Mouse (Mus musculus): ENCODE data around the gene Ugt1a2. TPM values are rescaled to one million over a fixed set of nuclear protein-coding genes. Genes with fewer than 3 reads are reported as not detected.
A peak's percentile ranks its signal among the peaks of the same experiment; 100 is the strongest.
"Not testable (repeated sequence)": the region's sequence is repeated elsewhere in the genome, so short reads cannot be mapped to it uniquely, and the experiment has no call there.

Gene Ugt1a2
- polyA plus RNA-seq, 1 experiment from 2014 or later: not detected

DNA sequence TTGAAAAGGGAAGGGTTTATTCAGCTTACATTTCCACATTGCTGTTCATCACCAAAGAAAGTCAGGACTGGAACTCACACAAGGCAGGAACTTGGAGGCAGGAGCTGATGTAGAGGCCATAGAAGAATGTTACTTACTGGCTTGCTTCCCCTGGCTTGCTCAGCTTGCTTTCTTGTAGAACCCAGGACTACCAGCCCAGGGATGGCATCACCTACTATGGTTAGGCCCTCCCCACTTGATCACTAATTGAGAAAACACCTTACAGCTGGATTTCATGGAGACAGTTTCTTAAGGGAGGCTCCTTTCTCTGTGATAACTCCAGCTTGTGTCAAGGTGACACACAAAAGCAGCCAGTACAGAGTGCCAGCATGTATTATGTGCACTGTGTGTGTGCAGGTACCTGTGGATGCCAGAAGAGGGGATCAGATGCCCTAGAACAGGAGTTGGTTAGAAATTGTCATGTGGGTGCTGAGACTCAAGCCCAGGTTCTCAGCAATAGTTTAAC lies 22.7 kb downstream of the Ugt1a2 start:
- not testable (repeated sequence) for H3K9ac ChIP-seq (ENCODE audit: low read length); H3K27me3 ChIP-seq (ENCODE audit: control insufficient read depth, insufficient read depth, low read length); ATAC-seq (ENCODE audit: insufficient read depth, low FRiP score, low TSS enrichment); H3K4me2 ChIP-seq (ENCODE audit: low read depth); H3K4me1 ChIP-seq (ENCODE audit: control insufficient read depth, insufficient read depth, low read length); H3K27ac ChIP-seq (ENCODE audit: low read depth, low read length); H3K36me3 ChIP-seq (ENCODE audit: control insufficient read depth, insufficient read depth, low read length); H3K4me3 ChIP-seq (ENCODE audit: low read depth, low read length)
- peak; percentile 8 for DNase-seq (ENCODE audit: low spot score)
- peaks cover 33% of the 10 kb centered on the region for H3K9me3 ChIP-seq (ENCODE audit: control insufficient read depth, low read length)

- H3K36me3 ChIP-seq (ENCODE audit: control insufficient read depth, insufficient read depth, low read length): no peaks in the 10 kb centered on the region
- no peak overlapping the region for H3K9ac ChIP-seq (ENCODE audit: low read length)
- H3K4me3 ChIP-seq (ENCODE audit: low read depth, low read length): no peak overlapping the region
- H3K4me2 ChIP-seq (ENCODE audit: low read depth): no peak overlapping the region
- WGBS: 64% methylated on average over 1 of the region's 1 CpGs
- H3K4me1 ChIP-seq (ENCODE audit: control insufficient read depth, insufficient read depth, low read length): no peaks in the 10 kb centered on the region
- no peak overlapping the region for H3K27ac ChIP-seq (ENCODE audit: low read depth, low read length)
- ATAC-seq (ENCODE audit: insufficient read depth, low FRiP score, low TSS enrichment) (no peak), DNase-seq (ENCODE audit: low spot score) (peak; percentile 10)
- no peaks in the 10 kb centered on the region for H3K27me3 ChIP-seq (ENCODE audit: control insufficient read depth, insufficient read depth, low read length)
- peaks cover 38% of the 10 kb centered on the region for H3K9me3 ChIP-seq (ENCODE audit: control insufficient read depth, low read length)
Observed at GRCm38 (mm10) chr1:88223591-88223990, 23.2 kb downstream of the Ugt1a2 start.

DNA sequence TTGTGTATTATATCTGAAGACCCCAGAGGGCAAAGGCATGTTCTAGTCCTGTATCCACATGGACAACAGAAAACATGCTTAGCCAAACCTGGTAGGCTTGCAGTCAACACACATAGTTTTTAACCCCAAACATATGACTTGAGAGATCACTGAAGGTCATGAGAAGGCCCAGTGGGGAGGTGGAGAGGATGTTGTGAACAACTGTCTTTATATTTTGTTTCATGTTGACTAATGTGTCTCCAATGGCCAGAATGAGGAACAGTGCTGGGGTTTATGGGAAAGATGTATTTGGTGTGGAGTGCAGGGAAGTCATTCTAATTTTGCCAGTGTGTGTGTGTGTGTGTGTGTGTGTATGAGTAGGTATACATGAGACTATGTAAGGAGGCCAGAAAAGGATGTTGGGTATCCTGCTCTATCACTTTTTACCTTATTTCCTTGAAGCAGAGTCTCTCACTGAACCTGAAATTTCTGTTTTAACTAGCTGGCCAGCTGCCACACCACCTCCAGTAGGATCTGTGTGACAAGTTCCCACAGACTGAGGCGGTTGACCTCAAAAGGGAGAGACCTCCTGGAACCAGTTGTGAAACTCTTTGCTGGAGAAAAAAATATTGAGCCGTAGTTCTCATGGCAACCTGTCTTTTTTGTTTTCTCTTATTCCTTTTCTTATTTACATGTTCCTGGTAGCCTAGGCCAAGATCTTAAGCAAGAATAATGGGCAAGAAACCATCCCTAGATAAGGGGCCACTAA lies 23.8 kb downstream of the Ugt1a2 start:
- Histone ChIP-seq H3K9me3 (ENCODE audit: control insufficient read depth, low read length) (peaks cover 40% of the 10 kb centered on the region), H3K4me3 (ENCODE audit: low read depth, low read length) (no peak overlapping the region), H3K4me1 (ENCODE audit: control insufficient read depth, insufficient read depth, low read length) (no peaks in the 10 kb centered on the region), H3K9ac (ENCODE audit: low read length) (no peak overlapping the region), H3K36me3 (ENCODE audit: control insufficient read depth, insufficient read depth, low read length) (no peaks in the 10 kb centered on the region), H3K27me3 (ENCODE audit: control insufficient read depth, insufficient read depth, low read length) (no peaks in the 10 kb centered on the region), H3K4me2 (ENCODE audit: low read depth) (no peak overlapping the region), H3K27ac (ENCODE audit: low read depth, low read length) (no peak overlapping the region)
- no peak for DNase-seq (ENCODE audit: low spot score)
- no peak for ATAC-seq (ENCODE audit: insufficient read depth, low FRiP score, low TSS enrichment)
- WGBS: 72% methylated on average over 2 of the region's 2 CpGs

DNA sequence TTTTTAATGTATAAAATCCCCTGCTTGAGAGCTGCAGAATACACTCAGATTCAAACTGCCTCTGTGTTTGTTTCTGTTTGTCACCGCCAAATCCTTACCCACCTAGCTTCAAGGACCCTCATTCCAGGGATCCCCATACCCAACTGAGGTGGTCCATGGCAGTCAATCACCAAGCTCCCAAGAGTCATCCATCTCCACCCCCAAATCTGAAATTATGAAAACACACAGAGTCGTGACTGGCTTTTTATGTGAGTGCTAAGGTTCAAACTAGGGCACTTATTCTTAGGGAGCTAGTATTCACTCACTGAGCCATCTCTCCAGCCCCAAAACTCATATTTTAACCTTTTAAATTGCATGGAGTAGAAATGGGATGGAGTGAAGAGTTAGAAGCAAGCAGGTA lies 24.9 kb downstream of the Ugt1a2 start:
- ATAC-seq (ENCODE audit: insufficient read depth, low FRiP score, low TSS enrichment); DNase-seq (ENCODE audit: low spot score); H3K4me2 ChIP-seq (ENCODE audit: low read depth); H3K27me3 ChIP-seq (ENCODE audit: control insufficient read depth, insufficient read depth, low read length); H3K27ac ChIP-seq (ENCODE audit: low read depth, low read length); H3K9ac ChIP-seq (ENCODE audit: low read length); H3K4me3 ChIP-seq (ENCODE audit: low read depth, low read length); H3K4me1 ChIP-seq (ENCODE audit: control insufficient read depth, insufficient read depth, low read length); H3K36me3 ChIP-seq (ENCODE audit: control insufficient read depth, insufficient read depth, low read length): not testable (repeated sequence)
- 49% methylated on average over 2 of the region's 2 CpGs for WGBS
- peaks cover 51% of the 10 kb centered on the region for H3K9me3 ChIP-seq (ENCODE audit: control insufficient read depth, low read length)

DNA sequence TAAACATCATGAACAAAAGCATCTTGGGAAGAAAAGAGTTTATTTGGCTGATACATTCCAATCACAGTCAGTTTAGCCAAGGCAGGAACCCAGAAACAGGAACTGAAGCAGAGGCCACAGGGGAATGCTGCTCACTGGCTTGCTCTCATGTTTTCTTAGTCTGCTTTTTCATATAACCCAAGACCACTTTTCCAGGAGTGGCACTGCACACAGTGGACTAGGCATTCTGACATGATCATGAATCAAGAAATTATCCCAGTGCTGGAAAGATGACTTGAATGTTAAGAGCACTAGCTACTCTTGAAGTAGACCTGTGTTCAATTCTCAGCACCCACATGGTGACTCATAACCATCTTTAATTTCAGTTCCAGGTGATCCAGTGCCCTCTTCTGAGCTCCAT lies 25.3 kb downstream of the Ugt1a2 start:
- Histone ChIP-seq H3K4me2 (ENCODE audit: low read depth) (no peak overlapping the region), H3K36me3 (ENCODE audit: control insufficient read depth, insufficient read depth, low read length) (no peaks in the 10 kb centered on the region), H3K9ac (ENCODE audit: low read length) (no peak overlapping the region), H3K27ac (ENCODE audit: low read depth, low read length) (no peak overlapping the region), H3K4me1 (ENCODE audit: control insufficient read depth, insufficient read depth, low read length) (no peaks in the 10 kb centered on the region), H3K9me3 (ENCODE audit: control insufficient read depth, low read length) (peaks cover 55% of the 10 kb centered on the region), H3K27me3 (ENCODE audit: control insufficient read depth, insufficient read depth, low read length) (no peaks in the 10 kb centered on the region), H3K4me3 (ENCODE audit: low read depth, low read length) (no peak overlapping the region)
- DNase-seq (ENCODE audit: low spot score): no peak
- no peak for ATAC-seq (ENCODE audit: insufficient read depth, low FRiP score, low TSS enrichment)

DNA sequence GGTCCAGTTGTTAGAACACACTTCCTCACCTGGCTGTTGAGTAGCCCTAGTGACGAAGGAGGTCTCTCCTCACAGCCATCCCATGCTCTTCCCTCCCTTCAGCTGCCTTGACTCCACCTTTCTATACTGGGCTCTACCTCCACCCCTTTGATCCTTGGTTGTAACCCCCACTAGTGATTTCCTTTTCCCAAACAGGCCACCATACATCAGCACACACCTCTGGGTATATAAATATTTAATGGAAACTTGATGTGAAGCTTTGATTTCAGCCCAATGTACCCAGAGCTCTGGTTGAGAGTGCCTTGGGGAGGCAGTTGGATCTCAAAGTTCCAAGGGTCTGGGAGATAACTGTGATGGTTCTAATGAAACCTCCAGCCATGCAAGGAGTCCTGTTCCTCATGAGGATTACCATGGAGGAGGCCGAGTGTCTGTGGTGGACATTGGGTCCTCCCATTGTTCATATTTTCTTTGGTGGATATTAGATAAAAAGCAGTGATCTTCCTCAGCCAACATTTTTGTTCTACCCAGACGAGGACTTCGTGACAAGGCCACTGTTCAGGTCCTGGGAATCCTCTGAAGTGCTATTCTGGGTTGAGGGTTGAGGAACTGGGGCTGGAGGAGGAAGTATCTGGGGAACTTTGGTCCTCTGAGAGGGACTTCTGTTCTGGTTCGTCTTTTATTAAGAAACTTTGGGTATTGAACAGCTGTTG lies 26.4 kb downstream of the Ugt1a2 start, which contains the start of gene Mroh2a:
Gene Mroh2a (plus strand): TSS at position 317 of the 710 bp plus-strand sequence.
- Histone ChIP-seq H3K9me3 (ENCODE audit: control insufficient read depth, low read length) (peaks cover 66% of the 10 kb centered on the region), H3K4me2 (ENCODE audit: low read depth) (no peak within 1 kb of the TSS), H3K4me3 (ENCODE audit: low read depth, low read length) (no peak within 1 kb of the TSS), H3K36me3 (ENCODE audit: control insufficient read depth, insufficient read depth, low read length) (no peaks in the 10 kb centered on the region), H3K27me3 (ENCODE audit: control insufficient read depth, insufficient read depth, low read length) (no peaks in the 10 kb centered on the region), H3K27ac (ENCODE audit: low read depth, low read length) (no peak within 1 kb of the TSS), H3K4me1 (ENCODE audit: control insufficient read depth, insufficient read depth, low read length) (no peaks in the 10 kb centered on the region), H3K9ac (ENCODE audit: low read length) (no peak within 1 kb of the TSS)
- WGBS: 59% methylated on average over 5 of the region's 5 CpGs
- no peak for ATAC-seq (ENCODE audit: insufficient read depth, low FRiP score, low TSS enrichment)
- no peak for DNase-seq (ENCODE audit: low spot score)

DNA sequence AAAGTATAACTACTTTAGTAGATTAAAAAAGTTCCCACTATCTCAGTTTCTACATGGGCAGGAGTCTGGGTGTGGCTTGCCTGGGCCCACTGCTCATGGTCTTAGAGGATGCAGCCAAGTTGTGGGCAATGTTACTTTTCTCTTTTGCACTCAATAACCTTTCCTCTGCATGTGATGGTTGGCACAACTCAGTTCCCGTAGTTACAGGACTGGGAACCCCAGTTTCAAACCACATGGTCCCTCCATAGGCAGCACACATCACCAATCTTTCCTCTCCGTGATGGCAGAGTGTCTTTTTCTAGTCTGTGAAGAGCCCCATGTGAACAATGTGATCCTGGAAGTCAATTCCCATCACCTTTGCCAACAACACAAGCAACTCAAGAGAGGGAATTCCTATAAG lies 27.1 kb downstream of the Ugt1a2 start:
- DNase-seq (ENCODE audit: low spot score) (no peak), ATAC-seq (ENCODE audit: insufficient read depth, low FRiP score, low TSS enrichment) (no peak)
- H3K36me3 ChIP-seq (ENCODE audit: control insufficient read depth, insufficient read depth, low read length): no peaks in the 10 kb centered on the region
- H3K27ac ChIP-seq (ENCODE audit: low read depth, low read length): no peak overlapping the region
- no peaks in the 10 kb centered on the region for H3K27me3 ChIP-seq (ENCODE audit: control insufficient read depth, insufficient read depth, low read length)
- H3K4me3 ChIP-seq (ENCODE audit: low read depth, low read length): no peak overlapping the region
- no peak overlapping the region for H3K9ac ChIP-seq (ENCODE audit: low read length)
- peaks cover 69% of the 10 kb centered on the region for H3K9me3 ChIP-seq (ENCODE audit: control insufficient read depth, low read length)
- 59% methylated on average over 2 of the region's 2 CpGs for WGBS
- no peaks in the 10 kb centered on the region for H3K4me1 ChIP-seq (ENCODE audit: control insufficient read depth, insufficient read depth, low read length)
- H3K4me2 ChIP-seq (ENCODE audit: low read depth): no peak overlapping the region

- ATAC-seq (ENCODE audit: insufficient read depth, low FRiP score, low TSS enrichment) (no peak), DNase-seq (ENCODE audit: low spot score) (no peak)
- Histone ChIP-seq H3K36me3 (ENCODE audit: control insufficient read depth, insufficient read depth, low read length) (no peaks in the 10 kb centered on the region), H3K4me2 (ENCODE audit: low read depth) (no peak overlapping the region), H3K4me1 (ENCODE audit: control insufficient read depth, insufficient read depth, low read length) (no peaks in the 10 kb centered on the region), H3K4me3 (ENCODE audit: low read depth, low read length) (no peak overlapping the region), H3K27ac (ENCODE audit: low read depth, low read length) (no peak overlapping the region), H3K9me3 (ENCODE audit: control insufficient read depth, low read length) (peaks cover 75% of the 10 kb centered on the region), H3K9ac (ENCODE audit: low read length) (no peak overlapping the region), H3K27me3 (ENCODE audit: control insufficient read depth, insufficient read depth, low read length) (no peaks in the 10 kb centered on the region)
- 70% methylated on average over 7 of the region's 7 CpGs for WGBS
Observed at GRCm38 (mm10) chr1:88228121-88228520, 27.7 kb downstream of the Ugt1a2 start.

DNA sequence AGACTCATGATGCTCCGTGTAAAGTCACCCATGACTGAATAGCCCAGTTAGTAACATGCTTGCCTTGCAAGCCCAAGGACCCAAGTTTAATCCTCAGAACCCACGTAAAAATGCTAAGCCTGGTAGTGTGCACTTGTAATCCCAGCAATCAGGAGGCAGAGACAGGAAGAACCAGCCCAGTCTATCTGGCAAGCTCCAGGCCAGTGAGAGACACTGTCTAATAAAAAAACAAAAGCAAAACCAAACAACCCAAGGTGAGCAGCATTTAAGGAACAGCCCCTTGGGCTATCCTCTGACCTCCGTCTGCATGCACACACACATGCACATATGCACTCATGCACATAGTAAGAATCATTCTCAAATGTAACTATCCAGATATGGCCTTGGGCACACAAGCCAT lies 29.2 kb downstream of the Ugt1a2 start:
- H3K4me2 ChIP-seq (ENCODE audit: low read depth): no peak overlapping the region
- H3K36me3 ChIP-seq (ENCODE audit: control insufficient read depth, insufficient read depth, low read length): no peaks in the 10 kb centered on the region
- no peak overlapping the region for H3K9ac ChIP-seq (ENCODE audit: low read length)
- no peaks in the 10 kb centered on the region for H3K27me3 ChIP-seq (ENCODE audit: control insufficient read depth, insufficient read depth, low read length)
- no peak for DNase-seq (ENCODE audit: low spot score)
- no peak for ATAC-seq (ENCODE audit: insufficient read depth, low FRiP score, low TSS enrichment)
- no peaks in the 10 kb centered on the region for H3K4me1 ChIP-seq (ENCODE audit: control insufficient read depth, insufficient read depth, low read length)
- H3K4me3 ChIP-seq (ENCODE audit: low read depth, low read length): no peak overlapping the region
- no peak overlapping the region for H3K27ac ChIP-seq (ENCODE audit: low read depth, low read length)
- 85% methylated on average over 3 of the region's 3 CpGs for WGBS
- peaks cover 90% of the 10 kb centered on the region for H3K9me3 ChIP-seq (ENCODE audit: control insufficient read depth, low read length)
